Mouse (Mus musculus): ENCODE results near the gene Fyn.

DNA sequence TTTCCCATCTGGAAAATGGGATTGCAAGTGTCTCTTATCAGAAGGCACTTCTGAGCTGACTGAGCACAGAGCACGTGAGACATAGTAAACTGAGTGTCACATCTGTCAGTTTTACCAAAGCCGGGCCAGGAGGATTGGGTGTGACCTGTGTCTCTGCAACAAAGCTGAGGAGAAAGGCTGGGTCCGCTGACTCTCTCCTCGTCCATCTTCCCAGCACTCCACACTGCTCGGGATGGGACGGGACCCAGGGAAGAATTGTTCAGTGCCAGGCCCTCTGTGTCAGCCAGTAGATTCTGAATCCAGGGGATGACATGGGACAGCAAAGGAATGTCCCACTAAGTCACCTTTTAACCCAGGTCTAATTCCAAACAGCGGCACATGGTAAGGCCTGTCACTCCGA is 211.8 kb downstream of the Fyn start:
- TF ChIP-seq POLR2A (IDR thresholded peaks at IDR 0.05; ENCODE audit: extremely low read depth, insufficient read depth, low read length), result no peak
- no peak for TF ChIP-seq CTCF (IDR thresholded peaks at IDR 0.05; ENCODE audit: low read depth, low read length)
